Mouse (Mus musculus) MEL (cell line): Measurements from ENCODE around the gene Cdh16. TPM values are rescaled to one million over a fixed set of nuclear protein-coding genes. Genes with fewer than 3 reads are reported as not detected.

Experiments
- DNase-seq: peaks from one replicate; pipeline ENCODE4 v3.0.0; 2011; ENCODE audit warnings: low read depth, low spot score
- H3K27ac ChIP-seq: 2 replicates; pipeline ENCODE4 v1.5.1; 2012; ENCODE audit warnings: low read depth, mild to moderate bottlenecking, control low read depth, low read length, moderate library complexity; ENCODE audit not compliant: control insufficient read depth
- H3K27me3 ChIP-seq, 2 experiments: fragments of 150-350 bp in 1 of 2; sonication (generic) in 1 of 2; 2 replicates each; pipeline ENCODE4 v1.6.1; 2012; ENCODE audit warnings: low read length in 2 of 2, mild to moderate bottlenecking in 2 of 2, improper control_type of control experiment in 1 of 2, moderate library complexity in 1 of 2; ENCODE audit not compliant: insufficient read depth in 2 of 2, control insufficient read depth in 1 of 2
- H3K36me3 ChIP-seq, 2 experiments: 2 replicates each; pipeline ENCODE4 v1.6.1; 2012 to 2014; ENCODE audit warnings: low read length in 2 of 2, improper control_type of control experiment in 1 of 2, inconsistent platforms in 1 of 2, mild to moderate bottlenecking in 1 of 2; ENCODE audit not compliant: insufficient read depth in 2 of 2, control insufficient read depth in 1 of 2
- H3K4me1 ChIP-seq, 2 experiments: fragments of 150-350 bp in 1 of 2; sonication (generic) in 1 of 2; 2 replicates each; pipeline ENCODE4 v1.6.1; 2012; ENCODE audit warnings: low read length in 2 of 2, improper control_type of control experiment in 1 of 2, mild to moderate bottlenecking in 1 of 2; ENCODE audit not compliant: insufficient read depth in 2 of 2, control insufficient read depth in 1 of 2
- H3K4me3 ChIP-seq, 2 experiments: fragments of 150-350 bp in 1 of 2; sonication (generic) in 1 of 2; 2 replicates each; pipeline ENCODE4 v1.5.1; 2012; ENCODE audit warnings: low read depth in 2 of 2, low read length in 2 of 2, mild to moderate bottlenecking in 2 of 2, moderate library complexity in 2 of 2, control low read depth in 1 of 2, improper control_type of control experiment in 1 of 2; ENCODE audit not compliant: control insufficient read depth in 1 of 2, insufficient read depth in 1 of 2
- H3K79me2 ChIP-seq: 2 replicates; pipeline ENCODE4 v1.6.1; 2012; ENCODE audit warnings: mild to moderate bottlenecking, low read length, moderate library complexity; ENCODE audit not compliant: control insufficient read depth, poor library complexity, insufficient read depth
- H3K9ac ChIP-seq: 2 replicates; pipeline ENCODE4 v1.6.1; 2012; ENCODE audit warnings: low read depth, mild to moderate bottlenecking, control low read depth, low read length, moderate library complexity; ENCODE audit not compliant: control insufficient read depth, poor library complexity, severe bottlenecking
- H3K9me3 ChIP-seq: fragments of 150-350 bp; sonication (generic); replicated peaks from 2 replicates; pipeline ENCODE4 v1.6.1; 2012; ENCODE audit warnings: mild to moderate bottlenecking, low read length, improper control_type of control experiment, moderate library complexity; ENCODE audit not compliant: insufficient read depth
- CHD2 ChIP-seq: IDR thresholded peaks from 2 replicates; pipeline ENCODE4 v1.6.1; 2011; ENCODE audit warnings: low read length, improper control_type of control experiment
- CTCF ChIP-seq, 3 experiments: IDR thresholded peaks in 2 of 3; conservative IDR thresholded peaks in 1 of 3; 2 replicates each; pipeline ENCODE4 v1.5.1; 2011 to 2012; ENCODE audit warnings: low read length in 3 of 3, low read depth in 2 of 3, mild to moderate bottlenecking in 2 of 3, improper control_type of control experiment in 1 of 3, inconsistent platforms in 1 of 3, mixed read lengths in 1 of 3, moderate library complexity in 1 of 3; ENCODE audit not compliant: control insufficient read depth in 1 of 3, insufficient read depth in 1 of 3, poor library complexity in 1 of 3, severe bottlenecking in 1 of 3
- E2F4 ChIP-seq: IDR thresholded peaks from 2 replicates; pipeline ENCODE4 v1.6.1; 2011; ENCODE audit warnings: low read depth, low read length, improper control_type of control experiment, borderline replicate concordance
- EP300 ChIP-seq, 2 experiments: IDR thresholded peaks; 2 replicates each; pipeline ENCODE4 v1.6.1; 2011; ENCODE audit warnings: improper control_type of control experiment in 2 of 2, low read length in 2 of 2, low read depth in 1 of 2, mild to moderate bottlenecking in 1 of 2
- ETS1 ChIP-seq: IDR thresholded peaks from 2 replicates; pipeline ENCODE4 v1.6.1; 2012; ENCODE audit warnings: low read depth, mild to moderate bottlenecking, inconsistent platforms, low read length, improper control_type of control experiment, moderate library complexity
- GATA1 ChIP-seq: IDR thresholded peaks from 2 replicates; pipeline ENCODE4 v1.6.1; 2011; ENCODE audit warnings: low read depth, low read length, improper control_type of control experiment
- JUND ChIP-seq: IDR thresholded peaks from 2 replicates; pipeline ENCODE4 v1.6.1; 2011; ENCODE audit warnings: low read depth, mild to moderate bottlenecking, improper control_type of control experiment, low read length
- KAT2A ChIP-seq: conservative IDR thresholded peaks from 2 replicates; pipeline ENCODE4 v1.6.1; 2012; ENCODE audit warnings: low read depth, low read length, improper control_type of control experiment, inconsistent platforms
- MAFK ChIP-seq: IDR thresholded peaks from 2 replicates; pipeline ENCODE4 v1.6.1; 2011; ENCODE audit warnings: low read depth, mild to moderate bottlenecking, low read length, improper control_type of control experiment, borderline replicate concordance
- MAZ ChIP-seq: IDR thresholded peaks from 2 replicates; pipeline ENCODE4 v1.6.1; 2012; ENCODE audit warnings: low read depth, mild to moderate bottlenecking, inconsistent platforms, low read length, improper control_type of control experiment
- MXI1 ChIP-seq: IDR thresholded peaks from 2 replicates; pipeline ENCODE4 v1.6.1; 2011; ENCODE audit warnings: mild to moderate bottlenecking, low read depth, low read length, improper control_type of control experiment
- MYB ChIP-seq: IDR thresholded peaks from 2 replicates; pipeline ENCODE4 v1.6.1; 2011; ENCODE audit warnings: mild to moderate bottlenecking, low read depth, low read length, improper control_type of control experiment
- POLR2A ChIP-seq, 2 experiments: IDR thresholded peaks; 2 replicates each; pipeline ENCODE4 v1.6.1; 2011 to 2012; ENCODE audit warnings: low read length in 2 of 2, mild to moderate bottlenecking in 2 of 2, control low read depth in 1 of 2, improper control_type of control experiment in 1 of 2, low read depth in 1 of 2, moderate library complexity in 1 of 2; ENCODE audit not compliant: control insufficient read depth in 1 of 2, insufficient read depth in 1 of 2, poor library complexity in 1 of 2
- POLR2AphosphoS2 ChIP-seq: IDR thresholded peaks from 2 replicates; pipeline ENCODE4 v1.6.1; 2011; ENCODE audit warnings: low read length, improper control_type of control experiment
- POLR2AphosphoS5 ChIP-seq: IDR thresholded peaks from 2 replicates; pipeline ENCODE4 v1.6.1; 2012; ENCODE audit warnings: low read depth, borderline replicate concordance, mild to moderate bottlenecking, inconsistent platforms, low read length, moderate library complexity, mixed read lengths
- RAD21 ChIP-seq: IDR thresholded peaks from 2 replicates; pipeline ENCODE4 v1.6.1; 2011; ENCODE audit warnings: mild to moderate bottlenecking, low read depth, low read length, improper control_type of control experiment
- RCOR1 ChIP-seq: IDR thresholded peaks from 2 replicates; pipeline ENCODE4 v1.6.1; 2012; ENCODE audit warnings: low read depth, mild to moderate bottlenecking, inconsistent platforms, low read length, improper control_type of control experiment
- SIN3A ChIP-seq: IDR thresholded peaks from 2 replicates; pipeline ENCODE4 v1.6.1; 2012; ENCODE audit warnings: low read length, improper control_type of control experiment, inconsistent platforms
- TCF12 ChIP-seq: IDR thresholded peaks from 2 replicates; pipeline ENCODE4 v1.6.1; 2014; ENCODE audit warnings: low read depth, mild to moderate bottlenecking, inconsistent platforms, low read length, improper control_type of control experiment, moderate library complexity
- ZKSCAN1 ChIP-seq: IDR thresholded peaks from 2 replicates; pipeline ENCODE4 v1.6.1; 2012; ENCODE audit warnings: low read depth, mild to moderate bottlenecking, inconsistent platforms, low read length, improper control_type of control experiment, moderate library complexity
- ZNF384 ChIP-seq: IDR thresholded peaks from 2 replicates; pipeline ENCODE4 v1.6.1; 2012; ENCODE audit warnings: low read depth, mild to moderate bottlenecking, inconsistent platforms, low read length, improper control_type of control experiment
- polyA plus RNA-seq, 2 experiments: library from polyadenylated mRNA; stranded (reverse) in 1 of 2; unstranded in 1 of 2; fragments of >175 nt in 1 of 2; fragments of >200 nt in 1 of 2; gene quantifications; 2 replicates each; pipeline versions ENCODE4 v1.2.1 to v1.2.4; 2012; ENCODE audit warnings: low replicate concordance in 2 of 2, low read depth in 1 of 2; ENCODE audit not compliant: insufficient read length in 2 of 2, insufficient read depth in 1 of 2, missing spikeins in 1 of 2
- total RNA-seq: library from RNA; depleted of rRNA; stranded (reverse); fragments of 300-350 nt; gene quantifications from 2 replicates; pipeline ENCODE4 v1.2.3, GENCODE M21; 2012

The Cdh16 gene
- total and polyA plus RNA-seq, 3 experiments = 0.45 TPM; not detected in 2

DNA sequence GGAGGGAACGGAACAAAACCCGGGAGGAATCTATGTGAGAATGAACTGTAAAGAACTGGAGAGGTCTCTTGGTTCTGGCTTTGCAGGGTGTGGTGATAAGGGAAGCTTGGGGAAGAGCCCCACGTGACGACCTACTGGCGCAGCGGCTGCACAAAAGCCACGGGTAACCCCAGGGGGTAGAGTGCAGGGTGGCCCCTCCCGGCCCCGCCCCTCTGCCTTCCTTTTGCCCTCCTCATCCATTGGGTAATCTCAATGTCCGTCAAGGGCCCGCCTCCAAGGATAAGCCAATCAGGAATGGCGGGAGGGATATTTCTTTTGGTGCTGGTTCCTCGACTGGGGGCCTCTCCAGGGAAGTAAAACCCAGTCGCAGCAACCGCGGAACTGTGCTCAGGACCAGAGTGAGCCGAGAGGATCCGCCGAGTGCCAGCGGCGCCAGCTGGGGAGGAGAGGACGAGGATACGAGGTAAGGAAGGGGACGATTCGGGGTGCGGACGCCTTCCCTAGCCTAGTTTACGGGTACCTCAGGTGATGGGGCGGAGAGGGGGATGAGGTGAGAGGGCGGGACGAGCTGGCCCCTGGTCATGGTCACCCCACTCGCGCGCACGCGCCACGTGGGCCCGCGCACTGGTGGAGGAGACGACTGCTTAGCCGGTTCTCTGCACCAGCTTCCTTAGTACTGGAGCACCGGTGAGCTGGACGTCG, 32.9 kb downstream of the Cdh16 start, which contains the start of gene Pdp2 (continued):
- no peak for TF ChIP-seq RAD21
- TF ChIP-seq MXI1 = peak; percentile 91
- TF ChIP-seq POLR2AphosphoS2 = peak; percentile 92
- TF ChIP-seq POLR2AphosphoS5 = no peak
- TF ChIP-seq TCF12 = peak; percentile 24; the same call in 1 of the 2 replicates
- TF ChIP-seq ZKSCAN1 = no peak
- no peak for TF ChIP-seq JUND
- no peak for TF ChIP-seq RCOR1
- no peak for TF ChIP-seq CTCF (IDR thresholded peaks at IDR 0.05 in 2 of 3, conservative IDR thresholded peaks at IDR 0.05 in 1 of 3; ENCODE audit: control insufficient read depth in 1 of 3, insufficient read depth in 1 of 3, low read depth in 2 of 3, low read length in 3 of 3, poor library complexity in 1 of 3, severe bottlenecking in 1 of 3)
- TF ChIP-seq MAZ = peak; percentile 95
- TF ChIP-seq EP300 (IDR thresholded peaks at IDR 0.05; ENCODE audit: low read depth in 1 of 2, low read length in 2 of 2) = peak in 1 of 2 experiments; percentile 7; a peak in 1 of 4 replicates

DNA sequence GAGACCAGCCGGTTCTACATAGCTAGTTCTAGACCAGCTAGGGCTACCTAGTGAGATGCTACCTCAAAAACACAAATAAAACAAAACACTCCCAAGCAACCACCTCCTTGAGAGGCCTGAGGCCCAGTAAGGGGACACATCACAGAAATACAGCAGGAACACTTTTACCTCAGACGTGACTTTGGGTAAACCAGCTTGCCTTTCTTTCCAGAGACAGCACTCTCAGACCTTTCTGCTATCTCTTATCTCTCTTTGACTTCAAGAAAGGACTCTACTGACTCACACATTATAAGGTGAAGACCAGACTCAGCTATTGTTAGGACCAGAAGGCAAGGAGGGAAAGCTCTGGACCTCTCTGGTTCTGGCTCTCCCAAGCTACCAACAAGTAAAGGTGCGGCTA, 33.9 kb downstream of the Cdh16 start:
- Histone ChIP-seq H3K4me1 (peaks cover 15 to 22% of the 10 kb centered on the region in 2 experiments), H3K36me3 (peaks cover 0 to 31% of the 10 kb centered on the region in 2 experiments; a peak in 2 of 4 replicates), H3K27ac (peak overlapping the region; percentile 88), H3K27me3 (no peaks in the 10 kb centered on the region), H3K9me3 (no peaks in the 10 kb centered on the region), H3K9ac (no peak overlapping the region), H3K4me3 (no peak overlapping the region), H3K79me2 (peaks cover 33% of the 10 kb centered on the region)
- no peak for TF ChIP-seq MYB
- TF ChIP-seq ZNF384 = no peak
- peak; percentile 57; the same call in 1 of the 2 replicates for TF ChIP-seq GATA1
- 0 out of 2 replicates have a peak, but pooled peaks have one; percentile 6 for TF ChIP-seq SIN3A
- TF ChIP-seq EP300 (IDR thresholded peaks at IDR 0.05; ENCODE audit: low read depth in 1 of 2, low read length in 2 of 2) = 0 out of 4 replicates have a peak, but pooled peaks of 1 of the 2 experiments have one; percentile 23
- DNase-seq = peak; percentile 55

DNA sequence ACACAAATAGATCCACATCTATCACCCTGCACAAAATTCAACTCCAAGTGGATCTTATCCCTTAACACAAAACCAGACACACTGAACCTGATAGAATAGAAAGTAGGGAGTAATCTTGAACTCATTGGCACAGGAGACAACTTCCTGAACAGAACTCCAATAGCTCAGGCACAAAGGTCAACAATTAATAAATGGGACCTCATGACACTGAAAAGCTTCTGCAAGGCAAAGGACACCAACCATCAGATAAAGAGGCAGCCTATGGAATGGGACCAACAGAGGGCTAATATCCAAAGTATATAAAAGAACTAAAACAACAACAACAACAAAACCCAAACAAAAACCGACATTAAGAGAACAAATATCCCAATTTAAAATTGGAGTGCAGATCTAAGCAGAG, 39.7 kb downstream of the Cdh16 start:
- H3K4me1 ChIP-seq = peaks cover 4 to 5% of the 10 kb centered on the region in 2 experiments
- H3K36me3 ChIP-seq = peaks cover 0 to 6% of the 10 kb centered on the region in 2 experiments; a peak in 2 of 4 replicates
- H3K27me3 ChIP-seq = no peaks in the 10 kb centered on the region
- no peaks in the 10 kb centered on the region for H3K79me2 ChIP-seq
- no peak overlapping the region for H3K27ac ChIP-seq
- H3K4me3 ChIP-seq = no peak overlapping the region
- H3K9me3 ChIP-seq = no peaks in the 10 kb centered on the region
- TF ChIP-seq POLR2A (IDR thresholded peaks at IDR 0.05; ENCODE audit: control insufficient read depth in 1 of 2, insufficient read depth in 1 of 2, low read depth in 1 of 2, low read length in 2 of 2, poor library complexity in 1 of 2) (no peak), KAT2A (no peak), E2F4 (no peak), CHD2 (no peak), ETS1 (no peak), POLR2AphosphoS2 (no peak), MAFK (no peak)
- no peak for DNase-seq
- H3K9ac ChIP-seq = no peak overlapping the region
